Mouse (Mus musculus) liver, embryonic 15.5 days (tissue): ENCODE data around the gene Hoxd9. TPM values are rescaled to one million over a fixed set of nuclear protein-coding genes. Genes with fewer than 3 reads are reported as not detected.

ENCODE experiments used
- ATAC-seq: fragments of 200-750 bp; cut with Nextera tagmentation; 2 replicates; pipeline ENCODE4 v1.8.0; 2017; ENCODE audit warnings: moderate number of reproducible peaks, mild to moderate bottlenecking, moderate library complexity; ENCODE audit not compliant: insufficient read depth
- H3K27ac ChIP-seq: fragments of 300-500 bp; sonication (generic); replicated peaks from 2 replicates; pipeline ENCODE4 v1.5.1; 2015; ENCODE audit warnings: mild to moderate bottlenecking, inconsistent platforms
- H3K27me3 ChIP-seq: fragments of 300-500 bp; sonication (generic); 2 replicates; pipeline ENCODE4 v1.6.1; 2015; ENCODE audit warnings: mild to moderate bottlenecking, inconsistent platforms
- H3K36me3 ChIP-seq: fragments of 300-500 bp; sonication (generic); replicated peaks from 2 replicates; pipeline ENCODE4 v1.6.1; 2015; ENCODE audit warnings: moderate library complexity, mild to moderate bottlenecking, inconsistent platforms
- H3K4me1 ChIP-seq: fragments of 300-500 bp; sonication (generic); replicated peaks from 2 replicates; pipeline ENCODE4 v1.6.1; 2015; ENCODE audit warnings: inconsistent platforms
- H3K4me2 ChIP-seq: fragments of 300-500 bp; sonication (generic); 2 replicates; pipeline ENCODE4 v1.6.1; 2015; ENCODE audit warnings: moderate library complexity, mild to moderate bottlenecking, inconsistent platforms
- H3K4me3 ChIP-seq: fragments of 300-500 bp; sonication (generic); replicated peaks from 2 replicates; pipeline ENCODE4 v1.5.1; 2015; ENCODE audit warnings: mild to moderate bottlenecking, inconsistent platforms
- H3K9ac ChIP-seq: fragments of 300-500 bp; sonication (generic); 2 replicates; pipeline ENCODE4 v1.6.1; 2015; ENCODE audit warnings: moderate library complexity, mild to moderate bottlenecking, inconsistent platforms
- H3K9me3 ChIP-seq: fragments of 300-500 bp; sonication (generic); replicated peaks from 2 replicates; pipeline ENCODE4 v1.6.1; 2016; ENCODE audit warnings: inconsistent platforms
- WGBS: fragments of 180-500 bp; shearing (Covaris S2); methylation state at CpG from one replicate; pipeline ENCODE4 v1.1.7; 2015; ENCODE audit warnings: mixed read lengths; ENCODE audit not compliant: insufficient replicate concordance; 5-methylcytosine and 5-hydroxymethylcytosine counted together
- polyA plus RNA-seq: library from polyadenylated mRNA; unstranded; fragments of >200 nt; fragmentation: Nextera tagmentation; extraction: Ambion mirVana; gene quantifications from 2 replicates; pipeline ENCODE4 v1.2.1, GENCODE M21; 2015

The Hoxd9 gene
- polyA plus RNA-seq, 1 experiment from 2014 or later: not detected

- no peak for ATAC-seq
- Histone ChIP-seq H3K9me3 (no peaks in the 10 kb centered on the region), H3K27ac (no peak overlapping the region), H3K4me2 (no peak overlapping the region), H3K4me3 (no peak overlapping the region), H3K9ac (no peak overlapping the region), H3K36me3 (no peaks in the 10 kb centered on the region), H3K27me3 (peaks cover 99% of the 10 kb centered on the region), H3K4me1 (no peaks in the 10 kb centered on the region)
- 2% methylated on average over 52 of the region's 52 CpGs for WGBS
These were observed 35.2 kb downstream of the Hoxd9 start for GRCm38 (mm10) chr2:74732513-74733316.

- H3K4me2 ChIP-seq: no peak overlapping the region
- H3K4me3 ChIP-seq: no peak overlapping the region
- H3K9ac ChIP-seq: no peak overlapping the region
- H3K27me3 ChIP-seq: peaks cover 99% of the 10 kb centered on the region
- under 1% methylated on average over 16 of the region's 16 CpGs for WGBS
- ATAC-seq: no peak
- no peaks in the 10 kb centered on the region for H3K9me3 ChIP-seq
- no peaks in the 10 kb centered on the region for H3K36me3 ChIP-seq
- H3K27ac ChIP-seq: no peak overlapping the region
- no peaks in the 10 kb centered on the region for H3K4me1 ChIP-seq
These were observed 35.8 kb downstream of the Hoxd9 start for GRCm38 (mm10) chr2:74733317-74733661.

GRCm38 (mm10) chr2:74733765-74734164, 36.2 kb downstream of the Hoxd9 start:
- no peak overlapping the region for H3K4me3 ChIP-seq
- H3K27ac ChIP-seq: no peak overlapping the region
- ATAC-seq: no peak
- H3K9ac ChIP-seq: no peak overlapping the region
- no peak overlapping the region for H3K4me2 ChIP-seq
- no peaks in the 10 kb centered on the region for H3K9me3 ChIP-seq
- no peaks in the 10 kb centered on the region for H3K36me3 ChIP-seq
- 6% methylated on average over 6 of the region's 6 CpGs for WGBS
- no peaks in the 10 kb centered on the region for H3K4me1 ChIP-seq
- H3K27me3 ChIP-seq: peaks cover 99% of the 10 kb centered on the region

- ATAC-seq: no peak
- Histone ChIP-seq H3K27ac (no peak overlapping the region), H3K27me3 (peaks cover 99% of the 10 kb centered on the region), H3K9me3 (no peaks in the 10 kb centered on the region), H3K4me1 (no peaks in the 10 kb centered on the region), H3K4me3 (no peak overlapping the region), H3K4me2 (no peak overlapping the region), H3K36me3 (no peaks in the 10 kb centered on the region), H3K9ac (no peak overlapping the region)
- WGBS: 5% methylated on average over 13 of the region's 13 CpGs
These were observed 36.9 kb downstream of the Hoxd9 start for GRCm38 (mm10) chr2:74734451-74734850.

- H3K4me1 ChIP-seq: no peaks in the 10 kb centered on the region
- no peaks in the 10 kb centered on the region for H3K36me3 ChIP-seq
- no peak overlapping the region for H3K4me3 ChIP-seq
- WGBS: 9% methylated on average over 27 of the region's 27 CpGs
- no peak overlapping the region for H3K9ac ChIP-seq
- H3K27ac ChIP-seq: no peak overlapping the region
- no peak for ATAC-seq
- no peak overlapping the region for H3K4me2 ChIP-seq
- peaks cover 100% of the 10 kb centered on the region for H3K27me3 ChIP-seq
- H3K9me3 ChIP-seq: no peaks in the 10 kb centered on the region
These were observed 37.7 kb downstream of the Hoxd9 start for GRCm38 (mm10) chr2:74734996-74735811.

- no peaks in the 10 kb centered on the region for H3K4me1 ChIP-seq
- no peak overlapping the region for H3K27ac ChIP-seq
- no peaks in the 10 kb centered on the region for H3K9me3 ChIP-seq
- ATAC-seq: no peak
- no peak overlapping the region for H3K4me3 ChIP-seq
- 2% methylated on average over 42 of the region's 42 CpGs for WGBS
- H3K36me3 ChIP-seq: no peaks in the 10 kb centered on the region
- no peak overlapping the region for H3K9ac ChIP-seq
- peaks cover 100% of the 10 kb centered on the region for H3K27me3 ChIP-seq
- no peak overlapping the region; the same call in 1 of the 2 replicates for H3K4me2 ChIP-seq
These were observed 38.5 kb downstream of the Hoxd9 start for GRCm38 (mm10) chr2:74735851-74736687.

GRCm38 (mm10) chr2:74736688-74737577, 39.4 kb downstream of the Hoxd9 start:
- no peak overlapping the region for H3K9ac ChIP-seq
- peaks cover 100% of the 10 kb centered on the region for H3K27me3 ChIP-seq
- H3K9me3 ChIP-seq: no peaks in the 10 kb centered on the region
- WGBS: 14% methylated on average over 15 of the region's 15 CpGs
- ATAC-seq: no peak
- H3K4me2 ChIP-seq: no peak overlapping the region
- no peak overlapping the region for H3K4me3 ChIP-seq
- no peaks in the 10 kb centered on the region for H3K4me1 ChIP-seq
- H3K36me3 ChIP-seq: no peaks in the 10 kb centered on the region
- H3K27ac ChIP-seq: no peak overlapping the region

GRCm38 (mm10) chr2:74737578-74738070, 40.1 kb downstream of the Hoxd9 start:
- ATAC-seq: no peak
- 19% methylated on average over 7 of the region's 7 CpGs for WGBS
- Histone ChIP-seq H3K9me3 (no peaks in the 10 kb centered on the region), H3K36me3 (no peaks in the 10 kb centered on the region), H3K27ac (no peak overlapping the region), H3K4me1 (no peaks in the 10 kb centered on the region), H3K4me2 (no peak overlapping the region), H3K4me3 (no peak overlapping the region), H3K9ac (no peak overlapping the region), H3K27me3 (peaks cover 100% of the 10 kb centered on the region)

- Histone ChIP-seq H3K9ac (no peak overlapping the region), H3K9me3 (no peaks in the 10 kb centered on the region), H3K4me1 (no peaks in the 10 kb centered on the region), H3K4me3 (no peak overlapping the region), H3K27me3 (peaks cover 99% of the 10 kb centered on the region), H3K4me2 (no peak overlapping the region), H3K27ac (no peak overlapping the region), H3K36me3 (no peaks in the 10 kb centered on the region)
- 2% methylated on average over 20 of the region's 20 CpGs for whole genome bisulfite sequencing
- ATAC-seq: no peak
These were observed 41.3 kb downstream of the Hoxd9 start for GRCm38 (mm10) chr2:74738623-74739475.

- 19% methylated on average over 2 of the region's 2 CpGs for WGBS
- H3K9ac ChIP-seq: no peak overlapping the region
- peaks cover 99% of the 10 kb centered on the region for H3K27me3 ChIP-seq
- no peak overlapping the region for H3K4me2 ChIP-seq
- no peaks in the 10 kb centered on the region for H3K36me3 ChIP-seq
- no peaks in the 10 kb centered on the region for H3K9me3 ChIP-seq
- no peak for ATAC-seq
- no peak overlapping the region for H3K27ac ChIP-seq
- no peaks in the 10 kb centered on the region for H3K4me1 ChIP-seq
- H3K4me3 ChIP-seq: no peak overlapping the region
These were observed 41.9 kb downstream of the Hoxd9 start for GRCm38 (mm10) chr2:74739476-74739800.
